Mouse (Mus musculus) lung, embryonic 15.5 days (tissue): ENCODE results near the gene Zgrf1. TPM values are rescaled to one million over a fixed set of nuclear protein-coding genes. Genes with fewer than 3 reads are reported as not detected.

ENCODE experiments used
- ATAC-seq: fragments of 200-750 bp; cut with Nextera tagmentation; 2 replicates; pipeline ENCODE4 v1.8.0; 2017; ENCODE audit warnings: moderate number of reproducible peaks, borderline replicate concordance; ENCODE audit not compliant: low FRiP score, low TSS enrichment; ENCODE audit errors: extremely low read depth
- H3K27ac ChIP-seq: fragments of 300-500 bp; sonication (generic); 2 replicates; pipeline ENCODE4 v1.5.1; 2015; ENCODE audit warnings: moderate library complexity, mild to moderate bottlenecking, inconsistent platforms
- H3K27me3 ChIP-seq: fragments of 300-500 bp; sonication (generic); 2 replicates; pipeline ENCODE4 v1.6.1; 2015; ENCODE audit warnings: inconsistent platforms
- H3K36me3 ChIP-seq: fragments of 300-500 bp; sonication (generic); 2 replicates; pipeline ENCODE4 v1.6.1; 2015; ENCODE audit warnings: inconsistent platforms
- H3K4me1 ChIP-seq: fragments of 300-500 bp; sonication (generic); 2 replicates; pipeline ENCODE4 v1.6.1; 2015; ENCODE audit warnings: inconsistent platforms
- H3K4me2 ChIP-seq: fragments of 300-500 bp; sonication (generic); 2 replicates; pipeline ENCODE4 v1.6.1; 2015; ENCODE audit warnings: inconsistent platforms, mild to moderate bottlenecking, moderate library complexity
- H3K4me3 ChIP-seq: fragments of 300-500 bp; sonication (generic); 2 replicates; pipeline ENCODE4 v1.5.1; 2015; ENCODE audit warnings: mild to moderate bottlenecking, inconsistent platforms
- H3K9ac ChIP-seq: fragments of 300-500 bp; sonication (generic); 2 replicates; pipeline ENCODE4 v1.6.1; 2015; ENCODE audit warnings: inconsistent platforms
- H3K9me3 ChIP-seq: fragments of 300-500 bp; sonication (generic); 2 replicates; pipeline ENCODE4 v1.6.1; 2016; ENCODE audit warnings: inconsistent platforms
- WGBS: fragments of 180-500 bp; shearing (Covaris S2); methylation state at CpG from one replicate; pipeline ENCODE4 v1.1.7; 2015; 5-methylcytosine and 5-hydroxymethylcytosine counted together
- microRNA counts: library from miRNA; unstranded; fragments of <30 nt; microRNA quantifications from one replicate; lab custom pipeline; 2016
- microRNA-seq: library from miRNA; unstranded; fragments of <30 nt; microRNA quantifications from one replicate; pipeline ENCODE4, GENCODE M21; 2016
- polyA plus RNA-seq: library from polyadenylated mRNA; unstranded; fragments of >200 nt; fragmentation: Nextera tagmentation; extraction: Ambion mirVana; gene quantifications from 2 replicates; pipeline ENCODE4 v1.2.1, GENCODE M21; 2015

Gene Zgrf1
- polyA plus RNA-seq, 1 experiment from 2014 or later = 9.5 TPM

DNA sequence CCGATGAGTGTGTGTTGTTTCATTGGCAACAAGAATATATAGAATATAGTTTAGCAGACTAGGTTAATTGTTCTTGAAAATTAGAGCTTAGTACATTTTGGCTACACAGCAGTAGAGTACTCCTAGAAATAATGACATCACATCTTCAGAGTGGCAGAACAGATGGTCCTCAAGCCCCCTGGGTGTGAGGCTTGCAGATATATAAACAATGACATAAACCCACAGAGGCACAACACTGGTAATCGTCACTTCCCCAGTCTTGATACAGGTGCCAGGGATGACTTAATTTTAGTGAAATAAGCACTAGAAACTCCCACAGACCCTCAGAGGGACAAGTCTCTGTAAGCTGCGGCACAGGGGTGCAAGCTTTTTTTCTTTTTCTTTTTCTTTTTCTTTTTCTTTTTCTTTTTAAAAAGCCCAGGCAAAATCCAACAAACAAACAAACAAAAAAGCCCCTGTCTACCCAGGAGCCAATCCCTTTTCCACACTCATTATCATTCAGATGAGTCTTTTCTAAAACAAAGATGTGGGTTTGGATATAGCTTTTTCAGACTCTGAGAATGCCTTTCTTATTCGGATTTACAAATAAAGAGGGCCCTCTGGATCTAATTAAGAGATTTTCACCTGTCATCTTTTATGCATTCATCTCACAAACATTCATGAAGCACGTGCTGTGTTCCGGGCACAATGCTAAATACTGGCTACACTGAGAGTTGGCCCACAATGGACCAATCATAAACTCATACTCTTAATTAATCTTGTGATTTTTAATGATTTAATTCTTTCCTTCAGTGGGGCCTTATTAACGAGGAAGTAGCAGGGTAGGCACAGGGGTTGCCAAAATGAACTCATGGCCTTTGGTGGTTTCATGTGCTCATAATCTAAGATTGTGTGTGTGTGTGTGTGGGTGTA lies 98.7 kb downstream of the Zgrf1 start:
- ATAC-seq = no peak
- WGBS = 54% methylated on average over 7 of the region's 7 CpGs

GRCm38 (mm10) chr3:127660712-127661111 lies 107.4 kb downstream of the Zgrf1 start:
- no peak overlapping the region for H3K4me3 ChIP-seq
- ATAC-seq = no peak
- H3K9me3 ChIP-seq = no peaks in the 10 kb centered on the region
- H3K4me2 ChIP-seq = no peak overlapping the region
- H3K36me3 ChIP-seq = no peaks in the 10 kb centered on the region
- no peak overlapping the region for H3K9ac ChIP-seq
- H3K27me3 ChIP-seq = no peaks in the 10 kb centered on the region
- WGBS = 69% methylated on average over 7 of the region's 7 CpGs
- H3K4me1 ChIP-seq = no peaks in the 10 kb centered on the region
- H3K27ac ChIP-seq = no peak overlapping the region

More for the DNA sequence above, 98.7 kb downstream of the Zgrf1 start:
- no peak overlapping the region for H3K9ac ChIP-seq
- no peaks in the 10 kb centered on the region for H3K9me3 ChIP-seq
- peaks cover 2% of the 10 kb centered on the region; the same call in 1 of the 2 replicates for H3K27me3 ChIP-seq
- no peak overlapping the region for H3K4me3 ChIP-seq
- no peaks in the 10 kb centered on the region for H3K4me1 ChIP-seq
- H3K4me2 ChIP-seq = no peak overlapping the region
- no peaks in the 10 kb centered on the region for H3K36me3 ChIP-seq
- H3K27ac ChIP-seq = no peak overlapping the region

DNA sequence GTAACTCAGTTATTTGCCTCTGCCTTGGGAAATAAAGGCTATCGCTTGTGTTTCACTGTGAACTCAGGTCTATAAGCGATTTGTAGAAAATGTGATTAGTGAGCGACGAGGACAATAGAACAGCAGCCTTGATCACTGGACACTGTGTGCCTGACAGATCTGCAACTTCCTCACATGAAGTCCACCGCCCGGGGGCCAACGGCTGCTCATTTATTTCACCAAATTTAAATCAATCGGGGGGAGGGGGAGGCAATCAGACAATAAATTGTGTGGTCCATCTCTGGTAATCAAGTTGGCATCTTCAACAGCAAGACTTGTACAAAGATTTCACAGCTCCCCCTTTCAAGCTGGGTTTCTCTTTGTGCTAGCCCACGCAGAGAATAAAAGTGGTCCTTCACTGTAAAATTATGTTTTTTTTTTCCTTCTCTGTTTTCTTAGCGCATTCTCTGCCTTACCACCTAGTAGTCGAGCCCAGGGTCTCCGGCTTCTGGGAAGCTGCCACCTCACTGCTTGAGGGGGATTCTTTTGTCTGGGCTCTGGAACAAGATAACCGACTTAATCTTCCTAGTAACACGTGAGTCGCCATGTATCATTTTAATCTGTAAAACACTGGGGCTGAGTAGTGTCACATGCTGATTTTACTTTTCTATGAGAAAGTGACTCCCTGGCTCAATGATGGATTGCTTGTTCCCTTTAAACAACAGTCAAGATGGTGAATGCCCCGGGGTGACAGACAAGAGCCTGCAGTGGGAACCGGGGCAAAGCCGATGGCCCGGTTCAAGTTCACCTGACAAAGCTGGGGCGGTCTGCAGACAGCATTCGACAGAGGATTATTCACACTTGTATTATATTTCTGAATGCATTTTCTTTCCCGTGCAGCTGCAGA lies 108.6 kb downstream of the Zgrf1 start:
- Histone ChIP-seq H3K9ac (no peak overlapping the region), H3K9me3 (no peaks in the 10 kb centered on the region), H3K4me2 (no peak overlapping the region), H3K27me3 (no peaks in the 10 kb centered on the region), H3K36me3 (no peaks in the 10 kb centered on the region), H3K4me1 (no peaks in the 10 kb centered on the region), H3K27ac (no peak overlapping the region), H3K4me3 (no peak overlapping the region)
- WGBS = 48% methylated on average over 22 of the region's 22 CpGs
- ATAC-seq = no peak

MicroRNA genes within 50 kb of the gene (microRNA counts, 519-probe panel; counts per million panel counts)
- microRNA mmu-miR-302a (lab: Ali Mortazavi, UCI) (19.7 counts per million), microRNA mmu-miR-302b (lab: Ali Mortazavi, UCI) (19.7 counts per million), microRNA mmu-miR-302c (lab: Ali Mortazavi, UCI) (19.7 counts per million), microRNA mmu-miR-302d (lab: Ali Mortazavi, UCI) (1,606 counts per million, percentile 8 among the panel's probes with 10 or more counts), microRNA mmu-miR-367 (lab: Ali Mortazavi, UCI) (2,615 counts per million, percentile 62 among the panel's probes with 10 or more counts)

Small RNAs within 50 kb of the gene (microRNA-seq; reads per million reads assigned to microRNA genes)
- 31.7 reads per million, percentile 41 among the genes with 10 or more reads in this experiment for gene Mir302a
- gene Mir302b = 18.3 reads per million, percentile 36 among the genes with 10 or more reads in this experiment
- gene Mir302c = 2.4 reads per million, percentile 8 among the genes with 10 or more reads in this experiment
- 20.8 reads per million, percentile 38 among the genes with 10 or more reads in this experiment for gene Mir302d
- gene Mir367 = not detected

Other genes with a start within 250 kb of the Zgrf1 start
- 11.5 and 13.4 TPM in 2 replicates for gene Ank2, start 54.1 kb upstream of the Zgrf1 start, polyA plus RNA-seq
- 59.2 and 62.0 TPM in 2 replicates for gene Larp7, start 140 bp upstream of the Zgrf1 start, polyA plus RNA-seq
- gene Neurog2, start 79.6 kb downstream of the Zgrf1 start, polyA plus RNA-seq = not detected in 2 replicates
- gene Alpk1, start 227.0 kb downstream of the Zgrf1 start, polyA plus RNA-seq = 1.0 and 1.9 TPM in 2 replicates
- 4.9 and 6.1 TPM in 2 replicates for gene Tifa, start 236.3 kb downstream of the Zgrf1 start, polyA plus RNA-seq